Mouse (Mus musculus) kidney, adult 2 months (tissue): ENCODE data around the gene Trp53i11.

ENCODE experiments used
- CTCF ChIP-seq: fragments of 200-500 bp; conservative IDR thresholded peaks from 2 replicates; pipeline ENCODE4 v1.5.1; 2011; ENCODE audit warnings: low read depth, mild to moderate bottlenecking, control low read depth, low read length, moderate library complexity, mixed read lengths; ENCODE audit not compliant: insufficient read depth, insufficient read length
- POLR2A ChIP-seq: fragments of 200-500 bp; IDR thresholded peaks from one replicate; pipeline ENCODE4 v1.6.1; 2011; ENCODE audit warnings: low read depth, low read length, control low read depth

DNA sequence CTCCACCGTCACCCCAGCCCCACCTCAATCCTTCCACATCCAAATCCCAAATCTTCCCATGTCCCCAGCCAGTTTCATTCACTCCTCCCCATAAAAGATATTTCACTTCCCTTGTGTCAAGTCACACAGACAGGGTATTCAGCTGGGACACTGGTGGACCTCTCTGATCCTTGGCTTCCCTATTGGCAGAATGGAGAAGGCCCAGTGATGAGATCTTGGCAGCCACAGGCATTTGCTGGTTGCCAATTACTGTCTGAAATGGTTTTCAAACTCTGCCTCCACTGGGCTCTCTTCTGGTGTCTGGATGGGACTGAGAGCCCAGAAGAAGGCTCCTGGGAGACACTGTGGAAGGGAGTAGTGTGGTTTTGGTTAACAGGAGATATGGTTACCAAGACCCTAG lies 33.5 kb upstream of the Trp53i11 start:
- TF ChIP-seq CTCF (no peak), POLR2A (no peak)
